Mouse (Mus musculus) spleen, postnatal 14 days (tissue): ENCODE results near the gene Rasl10b.

Experiments used
- DNase-seq, 2 experiments: peaks; one replicate each; pipeline ENCODE4 v3.0.0; 2021 to 2022; ENCODE audit warnings: low spot score in 2 of 2

The Rasl10b gene

DNA sequence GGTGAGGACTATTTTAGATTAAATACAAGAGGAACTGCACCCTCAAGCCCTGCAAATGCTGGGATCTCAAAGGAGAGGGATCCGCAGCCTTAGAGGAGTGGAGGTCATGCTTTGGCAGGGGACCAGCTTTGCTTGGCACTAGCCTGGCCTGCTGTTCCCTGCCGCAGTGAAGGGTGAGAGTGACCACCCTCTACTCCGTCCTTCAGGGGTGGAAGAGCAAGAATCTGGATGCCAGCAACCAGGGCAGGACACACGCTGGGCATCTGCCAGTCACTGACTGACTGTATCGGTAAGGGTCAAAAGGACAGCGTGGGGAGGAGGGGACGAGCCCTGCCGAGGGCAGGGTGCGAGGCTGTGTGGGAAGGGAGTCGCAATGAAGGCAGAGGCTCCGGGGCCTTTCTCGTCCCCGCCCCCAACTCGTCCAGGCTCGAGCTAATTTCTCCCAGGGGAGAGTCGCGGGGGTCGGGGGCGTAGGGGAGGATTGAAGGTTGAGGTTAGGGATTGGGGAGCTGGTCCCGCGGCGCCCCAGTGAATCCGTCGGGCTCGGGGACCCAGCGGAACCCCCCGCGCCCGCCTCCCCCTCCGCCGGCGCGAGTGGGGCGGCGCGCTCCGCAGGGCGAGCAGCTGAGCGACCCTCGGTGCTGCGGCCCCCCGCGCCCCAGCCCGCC, at the start of gene Rasl10b:
TSS of gene Rasl10b (plus strand) at position 51 of the 668 bp plus-strand sequence.
- no peak for DNase-seq

- no peak for DNase-seq
Observed at GRCm38 (mm10) chr11:83364656-83365055, 44.3 kb upstream of the Rasl10b start.

- DNase-seq, result no peak
Observed at GRCm38 (mm10) chr11:83371267-83371666, 37.7 kb upstream of the Rasl10b start.

- DNase-seq, result no peak
Observed at GRCm38 (mm10) chr11:83379745-83380341, 29.1 kb upstream of the Rasl10b start.

GRCm38 (mm10) chr11:83382876-83383531, 25.9 kb upstream of the Rasl10b start:
- no peak for DNase-seq

DNA sequence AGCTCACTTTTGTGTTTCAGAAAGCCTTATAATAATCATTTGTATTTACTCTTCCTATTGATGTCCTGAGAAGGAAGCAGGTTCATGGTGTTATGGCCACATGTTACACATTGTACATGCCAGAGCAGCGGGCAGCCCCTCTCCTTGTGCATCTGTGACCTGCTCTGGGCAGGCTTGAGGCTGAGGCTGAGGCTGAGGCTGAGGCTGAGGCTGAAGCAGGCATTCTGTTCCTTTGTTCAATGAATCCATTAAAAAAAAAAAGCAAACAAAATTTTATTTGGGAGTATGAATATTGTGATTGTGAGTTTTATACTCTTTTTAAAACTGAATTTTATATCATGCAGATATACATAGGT, 25.4 kb upstream of the Rasl10b start:
- DNase-seq, result no peak

GRCm38 (mm10) chr11:83393062-83393461, 15.9 kb upstream of the Rasl10b start:
- no peak for DNase-seq

DNA sequence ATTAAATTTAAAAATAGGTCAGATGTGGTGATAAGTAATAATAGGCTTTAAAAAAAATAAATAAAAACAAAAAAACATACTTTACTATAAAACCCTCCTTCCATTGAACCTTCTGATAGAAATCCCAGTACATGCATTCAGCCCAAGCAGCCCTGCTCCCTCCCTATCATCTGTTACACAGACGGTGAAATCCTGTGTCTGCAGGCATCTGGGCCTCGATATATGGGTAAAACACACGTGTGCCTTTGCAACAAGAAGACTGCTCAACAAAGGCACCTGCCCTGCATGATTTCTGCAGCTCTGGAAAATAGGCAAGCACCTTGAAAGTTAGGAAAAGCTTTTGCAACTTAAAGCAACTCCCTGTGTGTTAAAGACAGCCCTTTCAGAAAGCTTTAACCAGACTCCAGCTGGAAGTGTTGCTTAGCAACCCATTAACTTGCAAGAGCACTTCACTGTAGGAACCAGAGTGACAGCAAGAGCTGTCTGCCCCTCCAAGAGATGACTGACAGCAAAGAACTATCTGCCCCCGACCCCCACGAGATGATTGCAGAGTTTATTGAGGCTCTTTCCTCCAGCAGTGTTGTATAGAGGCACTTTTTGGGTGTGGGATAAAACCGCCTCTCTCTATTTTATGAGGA, 14.0 kb upstream of the Rasl10b start:
- no peak for DNase-seq

DNA sequence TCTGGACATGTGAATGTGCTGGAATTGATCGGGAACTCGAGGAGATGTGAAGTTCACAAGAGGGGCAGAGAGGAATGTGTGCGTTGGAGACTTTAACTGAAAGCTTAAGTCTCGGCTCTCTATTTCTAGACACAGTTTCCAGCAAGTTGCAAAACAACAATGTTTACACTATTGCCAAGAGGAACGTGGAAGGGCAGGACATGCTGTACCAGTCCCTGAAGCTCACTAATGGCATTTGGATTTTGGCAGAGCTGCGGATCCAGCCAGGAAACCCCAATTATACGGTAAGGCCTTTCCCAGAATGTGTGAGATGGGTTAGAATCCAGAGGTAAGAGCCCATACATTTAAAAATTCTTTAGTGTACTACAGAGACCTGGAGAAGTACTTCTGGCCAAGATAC, 11.3 kb upstream of the Rasl10b start:
- DNase-seq, result no peak

DNA sequence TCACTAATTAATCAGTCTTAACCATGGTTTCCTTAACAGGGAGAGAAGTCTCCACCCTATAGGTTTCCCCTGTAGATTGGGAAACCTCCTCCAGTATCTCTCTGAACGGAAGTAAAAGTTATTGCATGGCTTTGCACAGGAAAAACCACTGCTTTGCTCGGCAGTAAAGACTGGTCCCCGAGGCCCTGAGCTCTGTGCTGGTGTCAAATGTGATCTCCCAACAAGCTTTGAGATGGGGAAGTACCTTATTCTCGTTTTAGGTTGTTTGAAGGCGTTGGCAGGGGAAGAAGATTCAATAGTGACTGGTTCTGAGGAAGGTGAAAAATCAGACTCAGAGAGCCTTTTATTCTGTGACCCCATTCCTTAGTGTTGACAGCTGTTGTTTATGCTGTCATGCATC, 10.2 kb upstream of the Rasl10b start:
- no peak for DNase-seq

DNA sequence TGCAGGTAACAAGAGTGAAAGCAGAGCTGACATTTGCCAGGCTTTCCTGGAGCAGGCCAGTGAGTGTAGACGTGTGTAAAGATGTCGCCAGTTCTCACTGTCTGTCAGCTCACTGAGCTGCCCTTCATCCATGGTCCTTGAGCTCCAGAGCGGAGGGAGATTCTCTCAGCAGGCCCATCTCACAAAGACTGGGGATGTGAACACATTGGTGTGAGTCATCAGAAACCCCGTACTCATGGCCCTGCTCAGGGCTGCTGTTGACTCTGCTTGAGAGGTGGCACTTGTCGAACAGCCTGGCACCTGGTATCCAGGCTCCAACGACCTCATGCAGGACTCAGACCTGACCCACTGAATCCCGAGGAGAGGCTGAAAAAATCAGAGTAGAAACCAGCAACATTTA, 5.2 kb upstream of the Rasl10b start:
- DNase-seq, result no peak

GRCm38 (mm10) chr11:83406391-83406790, 2.5 kb upstream of the Rasl10b start:
- DNase-seq, result no peak

- DNase-seq, result no peak
Observed at GRCm38 (mm10) chr11:83408242-83408641, 695 bp upstream of the Rasl10b start.

DNA sequence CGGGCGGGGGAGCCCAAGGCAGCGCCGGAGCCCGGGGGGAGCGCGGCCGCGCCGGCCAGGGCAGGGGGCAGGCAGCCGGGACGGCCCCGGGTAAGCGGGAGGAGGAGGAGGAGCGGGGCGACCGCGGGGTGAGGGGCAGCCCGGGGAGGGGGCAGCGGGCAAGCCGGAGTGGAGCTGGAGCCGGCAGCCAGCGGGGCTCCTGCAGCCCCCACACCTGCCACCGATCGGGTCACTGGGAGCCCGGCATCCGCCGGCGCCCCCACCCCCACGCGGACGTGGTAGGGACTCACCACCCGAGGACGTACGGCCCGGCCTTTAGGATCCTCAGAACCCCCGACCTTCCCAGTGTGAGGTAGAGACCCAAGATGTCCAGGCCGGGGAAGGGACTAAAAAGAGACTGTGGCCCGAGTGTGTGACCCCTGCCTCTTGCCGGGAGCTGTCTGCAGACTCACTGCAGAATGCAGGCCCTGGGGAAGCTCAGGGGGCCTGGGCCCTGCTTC, 905 bp downstream of the Rasl10b start:
- DNase-seq, result no peak

DNA sequence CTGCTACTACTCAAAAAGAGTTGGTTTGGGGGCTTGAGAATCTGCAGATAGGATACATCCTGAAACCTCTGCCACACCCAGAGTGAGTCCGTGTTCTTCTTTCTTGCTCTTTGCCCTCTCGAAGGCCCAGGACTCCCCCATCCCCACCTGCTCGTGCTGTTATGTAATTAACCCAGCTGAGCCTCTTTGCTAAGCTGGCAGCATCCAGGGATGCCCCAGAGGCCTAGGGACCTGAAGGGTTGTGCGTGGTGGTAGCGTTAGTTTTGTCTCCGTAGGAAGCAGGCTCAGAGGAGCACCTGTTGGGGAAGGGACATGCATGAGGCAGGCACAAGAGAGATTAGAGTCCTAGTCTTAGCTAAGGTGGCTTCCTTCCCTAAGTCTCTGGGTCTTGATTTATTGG, 1.6 kb downstream of the Rasl10b start:
- DNase-seq, result no peak

GRCm38 (mm10) chr11:83417080-83417479, 8.1 kb downstream of the Rasl10b start:
- peak in 1 of 2 experiments; percentile 38 for DNase-seq

- DNase-seq, result no peak
Observed at GRCm38 (mm10) chr11:83417708-83418107, 8.8 kb downstream of the Rasl10b start.

GRCm38 (mm10) chr11:83418566-83418965, 9.6 kb downstream of the Rasl10b start:
- no peak for DNase-seq

- DNase-seq, result no peak
Observed at GRCm38 (mm10) chr11:83420338-83420737, 11.4 kb downstream of the Rasl10b start.

- DNase-seq, result peak in 1 of 2 experiments; percentile 48
Observed at GRCm38 (mm10) chr11:83421305-83421704, 12.4 kb downstream of the Rasl10b start.

GRCm38 (mm10) chr11:83424681-83425080, 15.7 kb downstream of the Rasl10b start:
- DNase-seq, result peak; percentile 37 to 69

DNA sequence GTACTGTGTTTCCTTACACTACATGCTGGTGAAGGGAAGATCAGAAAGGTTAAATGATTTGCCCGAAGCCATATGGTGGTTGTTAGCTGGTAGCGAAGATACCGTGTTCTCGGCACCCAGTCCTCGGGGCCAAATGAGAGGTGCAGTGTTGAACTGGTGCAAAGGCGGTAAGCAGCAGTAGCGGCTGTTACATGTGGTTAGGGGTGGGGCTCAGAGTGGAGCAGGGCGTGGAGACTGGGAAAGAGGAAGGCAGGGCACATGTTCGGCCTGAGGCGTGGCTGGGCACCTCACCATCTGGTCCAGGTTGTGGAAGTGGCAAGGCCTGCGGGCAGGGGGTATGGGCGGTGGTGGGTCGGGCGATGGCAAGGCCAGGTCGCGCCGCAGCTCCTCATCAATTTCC, 18.0 kb downstream of the Rasl10b start:
- DNase-seq, result no peak

DNA sequence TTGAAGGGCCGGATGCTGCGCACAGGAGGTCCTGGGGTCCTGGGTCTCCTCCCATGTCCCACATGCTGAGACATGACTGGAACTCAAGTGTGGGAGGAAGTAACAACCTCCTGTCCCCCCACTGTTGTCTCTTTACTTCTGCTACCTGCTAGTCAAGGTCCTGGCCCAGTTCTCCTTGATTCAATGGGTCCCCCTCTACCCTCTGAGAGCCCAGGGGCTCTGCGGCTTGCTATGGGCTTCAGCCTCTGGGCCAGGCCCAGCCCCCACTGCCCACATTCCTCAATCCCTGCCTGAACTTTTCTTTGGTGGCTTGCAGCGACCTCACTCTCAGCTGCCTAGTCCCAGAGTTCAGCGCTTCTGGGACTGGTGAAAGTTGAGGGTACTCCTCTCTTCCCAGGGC, 20.4 kb downstream of the Rasl10b start, which contains the start of gene Gas2l2:
TSS of gene Gas2l2 (minus strand) at position 101 of the 400 bp plus-strand sequence.
- no peak for DNase-seq
